Mouse (Mus musculus): ENCODE data around the gene Rnf145.

- TF ChIP-seq CTCF (IDR thresholded peaks at IDR 0.05; ENCODE audit: borderline replicate concordance, control insufficient read depth, extremely low read depth, insufficient read depth, low read length, poor library complexity) (no peak), POLR2A (IDR thresholded peaks at IDR 0.05; ENCODE audit: control insufficient read depth, extremely low read depth, insufficient read depth, low read length, poor library complexity) (no peak)
Measured at GRCm38 (mm10) chr11:44522594-44522993, 3.8 kb downstream of the Rnf145 start.

All from thymus, adult 2 months (tissue).